Mouse (Mus musculus): ENCODE results near the gene Ifnar1. TPM values are rescaled to one million over a fixed set of nuclear protein-coding genes. Genes with fewer than 3 reads are reported as not detected.

Gene Ifnar1
- polyA plus RNA-seq, 1 experiment = 32.2 TPM

GRCm38 (mm10) chr16:91555017-91555605 is 70.1 kb downstream of the Ifnar1 start:
- no peak overlapping the region for H3K27ac ChIP-seq (ENCODE audit: insufficient read depth, low read length)
- H3K4me3 ChIP-seq (replicated peaks; ENCODE audit: insufficient read depth, low read depth, low read length) = no peak overlapping the region
- DNase-seq = no peak
- 86% methylated on average over 8 of the region's 8 CpGs for WGBS
- H3K27me3 ChIP-seq (ENCODE audit: control insufficient read depth, insufficient read depth, low read length) = no peaks in the 10 kb centered on the region
- TF ChIP-seq POLR2A (IDR thresholded peaks at IDR 0.05; ENCODE audit: borderline replicate concordance, insufficient read depth, low read length) (no peak), CTCF (IDR thresholded peaks at IDR 0.05; ENCODE audit: borderline replicate concordance, insufficient read depth, low read depth, low read length) (no peak)
- H3K4me1 ChIP-seq (ENCODE audit: control insufficient read depth, insufficient read depth, low read length) = peaks cover 6% of the 10 kb centered on the region

DNA sequence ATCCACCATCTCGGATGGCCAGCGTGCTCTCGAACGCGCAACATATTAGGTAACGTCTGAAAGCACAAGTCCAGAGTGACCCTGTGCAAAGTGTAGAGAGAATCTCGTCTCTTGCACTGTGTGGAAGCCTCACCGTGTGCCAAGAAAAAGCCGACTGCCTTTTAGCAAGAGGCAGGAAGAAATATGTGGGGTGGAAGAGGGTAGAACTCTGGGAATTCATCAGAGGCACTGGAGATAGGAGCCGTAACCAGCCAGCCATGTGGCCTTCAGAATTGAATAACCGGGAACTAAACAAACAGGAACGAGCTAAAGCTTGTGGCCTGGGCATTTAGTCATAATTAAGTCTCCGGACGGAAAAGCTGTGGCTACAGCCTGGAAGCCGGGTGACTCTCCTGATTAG is 71.6 kb downstream of the Ifnar1 start:
- Histone ChIP-seq H3K4me1 (ENCODE audit: control insufficient read depth, insufficient read depth, low read length) (peaks cover 6% of the 10 kb centered on the region), H3K27me3 (ENCODE audit: control insufficient read depth, insufficient read depth, low read length) (no peaks in the 10 kb centered on the region), H3K4me3 (replicated peaks; ENCODE audit: insufficient read depth, low read depth, low read length) (no peak overlapping the region), H3K27ac (ENCODE audit: insufficient read depth, low read length) (no peak overlapping the region)
- WGBS = 79% methylated on average over 15 of the region's 15 CpGs
- TF ChIP-seq POLR2A (IDR thresholded peaks at IDR 0.05; ENCODE audit: borderline replicate concordance, insufficient read depth, low read length) = no peak
- no peak for TF ChIP-seq CTCF (IDR thresholded peaks at IDR 0.05; ENCODE audit: borderline replicate concordance, insufficient read depth, low read depth, low read length)
- no peak for DNase-seq

Other genes with a start within 250 kb of the Ifnar1 start
- gene Olig1, start 215.5 kb upstream of the Ifnar1 start, polyA plus RNA-seq (2012; rRNA removed) = 191 and 233 TPM in 2 replicates
- gene Ifnar2, start 112.5 kb upstream of the Ifnar1 start, polyA plus RNA-seq (2012; rRNA removed) = 33.9 and 35.5 TPM in 2 replicates
- not detected in 2 replicates for gene Gm21970, start 93.5 kb upstream of the Ifnar1 start, polyA plus RNA-seq (2012; rRNA removed)
- 9.1 and 10.4 TPM in 2 replicates for gene Il10rb, start 79.1 kb upstream of the Ifnar1 start, polyA plus RNA-seq (2012; rRNA removed)
- 33.9 and 34.5 TPM in 2 replicates for gene Ifngr2, start 61.8 kb downstream of the Ifnar1 start, polyA plus RNA-seq (2012; rRNA removed)
- 147 and 148 TPM in 2 replicates for gene Tmem50b, start 112.6 kb downstream of the Ifnar1 start, polyA plus RNA-seq (2012; rRNA removed)
- gene Dnajc28, start 133.8 kb downstream of the Ifnar1 start, polyA plus RNA-seq (2012; rRNA removed) = 7.6 and 7.7 TPM in 2 replicates
- 43.0 and 48.5 TPM in 2 replicates for gene Gart, start 161.7 kb downstream of the Ifnar1 start, polyA plus RNA-seq (2012; rRNA removed)
- 358 and 366 TPM in 2 replicates for gene Son, start 162.3 kb downstream of the Ifnar1 start, polyA plus RNA-seq (2012; rRNA removed)
- gene Donson, start 203.5 kb downstream of the Ifnar1 start, polyA plus RNA-seq (2012; rRNA removed) = 28.0 and 29.6 TPM in 2 replicates
- gene Cryzl1, start 243.7 kb downstream of the Ifnar1 start, polyA plus RNA-seq (2012; rRNA removed) = 104 and 114 TPM in 2 replicates
- gene Itsn1, start 244.0 kb downstream of the Ifnar1 start, polyA plus RNA-seq (2012; rRNA removed) = 67.3 and 68.7 TPM in 2 replicates

All from cerebellum, adult 2 months (tissue).